Mouse (Mus musculus) frontal cortex, adult (tissue): Measurements from ENCODE around the gene Magi2.

Source experiments
- ATAC-seq: cut with Nextera tagmentation; 2 replicates; pipeline ENCODE4 v1.9.2; 2017; ENCODE audit warnings: mild to moderate bottlenecking, moderate library complexity, mixed read lengths; ENCODE audit not compliant: low TSS enrichment

Gene Magi2

GRCm38 (mm10) chr5:20359021-20359420 lies 1132.2 kb downstream of the Magi2 start:
- ATAC-seq, result no peak

- ATAC-seq, result no peak
These were observed 1135.3 kb downstream of the Magi2 start for GRCm38 (mm10) chr5:20362154-20362553.

DNA sequence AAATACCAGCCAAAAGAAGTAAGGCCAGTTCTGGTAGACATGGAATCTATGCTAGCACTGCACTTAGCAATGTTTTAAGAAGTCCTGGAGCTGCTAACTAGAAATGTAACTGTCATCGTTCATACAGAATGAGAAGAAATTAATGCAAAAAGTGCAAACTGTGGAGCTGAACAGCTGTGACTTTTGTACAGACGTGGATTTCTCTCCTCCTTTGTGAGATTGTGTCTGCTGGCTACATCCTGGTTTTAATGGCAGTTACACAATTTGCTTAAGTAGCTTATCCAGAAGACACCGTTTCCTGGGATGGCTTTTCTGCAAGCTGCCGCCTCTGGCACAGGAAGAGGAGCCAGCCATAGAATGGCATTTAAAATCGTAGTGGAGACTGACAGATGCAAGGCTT lies 1136.4 kb downstream of the Magi2 start:
- peak; percentile 90 for ATAC-seq

- ATAC-seq, result peak; percentile 96
These were observed 1146.8 kb downstream of the Magi2 start for GRCm38 (mm10) chr5:20373586-20373985.

GRCm38 (mm10) chr5:20378071-20378800 lies 1151.4 kb downstream of the Magi2 start:
- no peak for ATAC-seq

DNA sequence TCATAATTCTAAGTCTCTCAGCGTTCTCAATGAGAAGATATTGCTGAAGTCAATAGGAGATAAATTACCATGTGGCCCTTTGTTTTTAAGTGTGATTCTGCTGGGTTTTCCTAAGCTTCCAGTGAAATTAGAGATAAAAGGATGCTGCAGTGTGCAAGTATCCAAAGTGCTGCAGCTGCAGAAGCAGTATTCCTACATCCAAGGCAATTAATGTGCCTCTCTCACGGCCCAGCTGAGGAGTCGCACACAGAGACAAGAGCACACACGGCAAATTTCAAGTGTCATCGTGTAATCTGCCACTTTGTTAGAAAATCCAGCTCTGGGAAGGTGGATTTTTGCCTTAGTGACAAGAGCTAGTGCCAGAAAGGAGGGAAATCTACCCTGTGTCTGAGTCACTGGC lies 1177.7 kb downstream of the Magi2 start:
- ATAC-seq, result peak; percentile 46; the same call in 1 of the 2 replicates

GRCm38 (mm10) chr5:20406626-20407025 lies 1179.8 kb downstream of the Magi2 start:
- no peak for ATAC-seq

DNA sequence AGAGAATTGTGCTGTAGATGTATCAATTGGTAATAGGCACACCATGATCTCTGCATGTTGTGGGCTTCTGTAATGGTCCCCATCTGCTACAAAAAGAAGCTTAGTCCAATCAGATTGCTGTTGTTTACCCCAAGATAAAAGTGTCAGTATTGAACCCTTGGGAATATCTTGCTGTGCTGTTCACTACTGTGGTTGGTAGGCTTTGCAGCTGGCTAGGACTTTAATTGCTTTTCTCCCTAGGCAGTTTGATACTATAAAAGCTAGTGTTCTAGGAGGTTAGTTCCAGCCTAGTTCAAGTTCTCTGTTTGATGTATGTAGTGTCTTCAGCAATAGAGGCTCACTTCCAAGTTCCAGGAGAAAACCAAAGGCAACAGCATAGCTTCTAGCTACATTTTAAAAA lies 1188.5 kb downstream of the Magi2 start:
- ATAC-seq, result no peak

DNA sequence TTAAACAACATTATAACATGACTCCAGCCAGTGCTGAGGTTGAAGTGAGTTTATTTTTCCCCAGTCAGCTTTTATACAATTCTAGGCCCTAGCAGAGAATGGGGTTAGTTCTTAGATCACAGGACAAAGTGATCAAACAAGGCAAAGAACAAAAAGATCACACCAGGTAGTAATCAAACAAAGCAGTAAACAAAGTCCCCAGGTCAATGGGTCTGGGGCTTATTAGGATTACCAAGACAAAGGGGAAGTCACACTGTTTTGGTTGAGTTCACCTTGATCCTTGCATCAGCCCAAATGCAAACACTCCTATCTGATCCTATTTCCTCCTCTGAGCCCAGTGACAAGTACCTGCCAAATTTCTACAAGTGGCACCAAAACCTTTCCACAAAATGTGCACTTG lies 1190.5 kb downstream of the Magi2 start:
- no peak for ATAC-seq

- ATAC-seq, result peak; percentile 22; the same call in 1 of the 2 replicates
These were observed 1205.4 kb downstream of the Magi2 start for GRCm38 (mm10) chr5:20432148-20432813.

- ATAC-seq, result peak; percentile 83
These were observed 1219.8 kb downstream of the Magi2 start for GRCm38 (mm10) chr5:20446471-20447174.

DNA sequence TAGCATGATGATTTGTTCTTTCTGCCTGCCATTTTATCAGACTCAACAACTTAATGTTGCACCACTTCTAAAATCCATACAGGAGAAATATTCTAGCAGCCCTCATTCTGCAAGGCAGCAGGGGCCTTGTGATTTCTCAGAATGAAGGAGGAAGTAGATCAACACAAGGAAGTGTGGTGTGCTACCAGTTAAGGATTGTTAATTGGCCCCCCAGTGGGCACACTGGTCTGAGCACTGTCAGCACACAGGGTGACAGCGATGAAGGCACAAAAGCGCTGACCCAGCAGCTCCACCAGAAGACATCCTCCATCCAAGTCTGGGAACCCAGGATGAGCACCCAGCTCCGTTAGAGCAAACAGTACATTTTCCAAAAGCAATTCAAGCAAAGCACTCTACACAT lies 1229.3 kb downstream of the Magi2 start:
- ATAC-seq, result no peak

GRCm38 (mm10) chr5:20457742-20458510 lies 1231.1 kb downstream of the Magi2 start:
- no peak for ATAC-seq

GRCm38 (mm10) chr5:20461709-20462108 lies 1234.9 kb downstream of the Magi2 start:
- peak; percentile 81 for ATAC-seq

GRCm38 (mm10) chr5:20462376-20462775 lies 1235.5 kb downstream of the Magi2 start:
- ATAC-seq, result peak; percentile 91

DNA sequence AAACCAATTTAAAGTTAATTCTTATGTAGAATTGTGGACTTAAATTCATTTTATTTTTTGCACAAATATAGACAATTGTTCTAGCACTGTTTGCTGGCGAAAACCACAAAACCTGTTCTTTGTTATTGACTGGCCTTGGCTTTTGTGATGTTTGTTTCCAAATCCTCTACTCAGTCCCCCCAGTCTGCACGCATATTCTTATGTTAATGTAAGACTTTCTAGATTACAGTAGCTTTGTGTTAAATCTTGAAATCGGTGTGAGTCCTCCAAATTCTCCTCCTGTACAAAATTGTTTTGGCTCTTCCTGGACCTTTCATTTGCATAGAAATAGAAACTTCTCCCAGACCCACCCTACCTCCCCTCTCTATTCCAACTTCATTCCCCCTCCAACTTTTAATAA lies 1242.9 kb downstream of the Magi2 start:
- no peak for ATAC-seq

- ATAC-seq, result 0 out of 2 replicates have a peak, but pooled peaks have one; percentile 20
These were observed 1243.6 kb downstream of the Magi2 start for GRCm38 (mm10) chr5:20470466-20470865.

DNA sequence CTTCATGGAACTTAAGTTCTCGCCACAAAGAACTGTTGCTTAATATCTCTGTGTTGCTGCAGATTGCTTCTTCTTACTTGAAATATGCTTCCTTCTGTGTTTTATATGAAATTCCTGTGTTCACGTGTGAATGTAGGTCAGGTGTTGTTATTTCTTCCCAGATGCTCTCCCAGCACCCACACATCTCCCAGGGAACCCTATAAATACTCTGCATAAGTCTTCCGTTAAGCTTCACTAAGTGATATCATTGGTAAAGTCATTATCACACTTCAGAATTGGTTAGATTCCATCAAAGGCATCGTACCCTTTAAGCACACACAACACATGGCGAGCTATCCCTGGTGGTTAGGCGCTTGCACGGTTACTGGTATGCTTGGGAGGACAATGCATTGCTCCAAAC lies 1257.7 kb downstream of the Magi2 start:
- peak; percentile 68 for ATAC-seq

GRCm38 (mm10) chr5:20491911-20492310 lies 1265.1 kb downstream of the Magi2 start:
- ATAC-seq, result no peak

DNA sequence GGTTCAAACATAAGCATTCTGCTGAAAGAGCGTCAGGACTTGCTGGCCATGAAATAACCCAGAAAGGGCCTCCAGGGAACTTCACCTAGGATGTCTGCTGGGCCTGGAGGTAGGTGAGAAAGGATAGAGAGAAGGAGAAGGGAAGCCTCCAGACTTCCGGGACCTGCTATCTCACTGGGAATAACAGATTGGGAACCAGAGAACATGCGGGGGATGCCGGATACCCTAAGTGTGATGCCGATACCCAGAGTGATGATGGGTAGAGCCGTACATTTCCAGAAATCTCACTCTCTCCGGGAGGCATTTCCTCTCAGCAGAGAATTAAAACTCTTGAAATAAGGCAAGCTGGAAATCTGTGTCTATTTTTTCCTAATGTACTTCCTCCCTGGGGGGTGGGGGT lies 1265.8 kb downstream of the Magi2 start:
- peak; percentile 67 for ATAC-seq

- peak; percentile 66 for ATAC-seq
These were observed 1267.2 kb downstream of the Magi2 start for GRCm38 (mm10) chr5:20494010-20494409.

GRCm38 (mm10) chr5:20496924-20497323 lies 1270.1 kb downstream of the Magi2 start:
- ATAC-seq, result no peak
